Mouse (Mus musculus): ENCODE results near the gene Pi4k2a. TPM values are rescaled to one million over a fixed set of nuclear protein-coding genes. Genes with fewer than 3 reads are reported as not detected.
"Not testable (repeated sequence)": the region's sequence is repeated elsewhere in the genome, so short reads cannot be mapped to it uniquely, and the experiment has no call there.

Gene Pi4k2a
- polyA plus RNA-seq, 1 experiment from 2014 or later: 28.2 TPM

DNA sequence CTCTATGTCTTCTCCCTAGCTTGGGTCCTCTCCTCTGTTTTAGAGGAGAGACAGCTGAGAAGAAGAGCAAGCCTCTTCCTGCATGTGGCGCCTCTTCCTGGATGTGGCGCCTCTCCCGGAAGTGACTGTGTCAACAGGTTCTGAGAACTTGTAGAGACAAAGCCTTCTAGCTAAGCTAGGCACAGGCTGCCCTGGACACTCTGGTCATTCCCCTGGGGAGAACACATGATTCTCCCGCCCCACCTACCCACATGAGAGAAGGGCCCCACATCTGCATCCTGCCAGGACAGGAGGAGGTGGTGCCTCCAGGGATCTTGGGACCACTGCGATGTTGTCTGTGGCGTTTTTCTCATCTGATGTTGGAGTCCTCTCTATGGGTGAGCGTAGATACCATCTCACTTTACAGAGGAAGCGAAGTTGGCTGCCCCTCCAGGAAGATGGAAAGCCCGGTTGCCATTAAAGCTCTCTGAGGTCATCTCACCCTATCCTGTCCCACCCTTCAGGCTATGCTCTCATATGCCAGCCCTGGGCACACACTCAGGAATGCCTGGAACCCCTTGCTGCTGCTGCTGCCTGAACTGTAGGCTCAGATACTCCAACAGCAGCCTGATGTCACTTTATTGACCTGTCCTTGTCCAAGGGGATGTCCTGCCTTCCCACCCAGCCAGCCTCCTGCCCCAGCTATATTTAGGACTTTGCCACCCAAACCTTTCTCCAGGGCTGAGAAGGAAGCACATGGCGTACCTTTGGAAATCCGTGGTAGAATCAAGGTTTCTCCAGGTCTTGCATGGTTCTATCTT, 21.6 kb upstream of the Pi4k2a start:
- H3K4me3 ChIP-seq: no peak overlapping the region
- H3K9me3 ChIP-seq: no peaks in the 10 kb centered on the region
- WGBS: 85% methylated on average over 11 of the region's 11 CpGs
- no peak for DNase-seq (ENCODE audit: low spot score)
- H3K4me1 ChIP-seq (replicated peaks): 0 out of 2 replicates have a peak, but pooled peaks cover 7% of the 10 kb centered on the region
- H3K27ac ChIP-seq: no peak overlapping the region
- 0 out of 2 replicates have a peak, but pooled peaks cover 3% of the 10 kb centered on the region for H3K36me3 ChIP-seq
- H3K27me3 ChIP-seq (ENCODE audit: insufficient read depth, poor library complexity, severe bottlenecking): no peaks in the 10 kb centered on the region

DNA sequence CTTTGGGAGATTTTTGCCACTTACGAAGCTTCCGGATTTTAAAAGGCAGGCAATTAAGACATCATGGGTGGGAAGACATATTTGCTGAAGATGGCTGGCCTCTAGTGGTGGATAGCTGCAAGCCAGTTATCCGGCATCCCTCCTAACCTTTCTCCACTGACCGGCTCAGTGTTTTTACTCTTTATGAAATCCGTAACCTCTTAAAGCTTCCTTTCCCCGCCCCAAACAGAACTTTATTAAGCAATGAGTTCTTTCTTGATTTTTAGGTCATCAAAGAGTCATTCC, 21.1 kb upstream of the Pi4k2a start:
- no peak overlapping the region for H3K4me3 ChIP-seq
- 0 out of 2 replicates have a peak, but pooled peaks cover 7% of the 10 kb centered on the region for H3K4me1 ChIP-seq (replicated peaks)
- DNase-seq (ENCODE audit: low spot score): no peak
- no peak overlapping the region for H3K27ac ChIP-seq
- WGBS: 63% methylated on average over 6 of the region's 6 CpGs
- no peaks in the 10 kb centered on the region for H3K9me3 ChIP-seq
- H3K36me3 ChIP-seq: 0 out of 2 replicates have a peak, but pooled peaks cover 8% of the 10 kb centered on the region
- no peaks in the 10 kb centered on the region for H3K27me3 ChIP-seq (ENCODE audit: insufficient read depth, poor library complexity, severe bottlenecking)

DNA sequence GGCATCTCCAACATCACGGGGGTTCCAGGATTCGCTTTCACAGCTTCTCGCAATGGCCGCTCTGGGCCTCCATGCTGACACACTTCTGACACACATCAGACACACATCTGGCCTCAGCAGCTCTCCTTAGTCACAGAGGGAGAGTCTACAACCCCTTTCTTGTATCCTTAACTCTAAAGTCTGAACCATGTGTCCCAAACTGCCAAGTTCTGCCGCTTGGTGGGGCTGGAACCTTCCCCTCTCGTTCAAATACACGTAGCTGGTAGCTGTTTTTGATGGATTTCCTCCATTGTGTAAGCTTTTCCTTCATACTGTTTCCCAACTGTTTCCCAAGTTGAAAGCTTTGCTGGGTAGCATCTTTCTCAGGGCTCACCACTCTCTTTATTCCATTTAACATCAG, 19.0 kb upstream of the Pi4k2a start:
- WGBS: 75% methylated on average over 7 of the region's 7 CpGs
- no peaks in the 10 kb centered on the region for H3K27me3 ChIP-seq (ENCODE audit: insufficient read depth, poor library complexity, severe bottlenecking)
- no peak overlapping the region for H3K27ac ChIP-seq
- H3K4me3 ChIP-seq: no peak overlapping the region
- no peak for DNase-seq (ENCODE audit: low spot score)
- no peaks in the 10 kb centered on the region for H3K9me3 ChIP-seq
- H3K4me1 ChIP-seq (replicated peaks): 0 out of 2 replicates have a peak, but pooled peaks cover 7% of the 10 kb centered on the region
- H3K36me3 ChIP-seq: peaks cover 28% of the 10 kb centered on the region

DNA sequence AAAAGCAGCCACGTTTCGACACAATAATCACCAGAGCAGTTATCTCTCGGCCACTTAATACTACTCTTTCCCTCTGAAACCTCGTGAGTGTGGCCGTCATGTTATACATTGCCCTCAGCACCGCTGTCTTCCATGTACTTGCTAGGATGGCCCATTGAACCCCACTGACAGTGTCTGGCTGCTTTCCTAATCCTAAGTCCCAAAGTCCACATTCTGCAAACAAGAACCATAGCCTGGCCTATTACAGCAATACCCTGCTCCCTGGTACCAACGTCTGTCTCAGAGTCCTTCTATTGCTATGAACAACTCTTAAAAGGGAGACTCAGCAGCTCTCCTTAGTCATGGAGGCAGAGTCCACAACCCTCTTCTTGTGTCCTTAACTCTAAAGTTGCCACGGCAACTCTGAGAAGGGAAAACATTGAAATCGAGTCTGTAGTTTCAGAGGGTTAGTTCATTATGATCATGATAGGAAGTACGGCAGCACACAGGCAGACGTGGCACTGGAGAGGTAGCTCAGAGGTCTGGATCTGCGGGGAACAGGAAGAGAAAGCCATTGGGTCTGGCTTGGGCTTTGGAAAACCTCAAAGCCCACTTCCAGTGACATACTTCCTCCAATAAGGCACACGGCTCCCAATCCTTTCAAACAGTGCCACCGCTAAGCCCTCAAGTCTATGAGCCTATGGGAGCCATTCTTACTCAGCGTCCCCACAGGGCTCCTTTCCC, 18.2 kb upstream of the Pi4k2a start:
- 86% methylated on average over 15 of the region's 15 CpGs for WGBS
- Histone ChIP-seq H3K9me3 (no peaks in the 10 kb centered on the region), H3K36me3 (peaks cover 35% of the 10 kb centered on the region), H3K27me3 (ENCODE audit: insufficient read depth, poor library complexity, severe bottlenecking) (no peaks in the 10 kb centered on the region), H3K4me3 (no peak overlapping the region), H3K4me1 (replicated peaks) (0 out of 2 replicates have a peak, but pooled peaks cover 7% of the 10 kb centered on the region), H3K27ac (no peak overlapping the region)
- DNase-seq (ENCODE audit: low spot score): no peak

- no peak for DNase-seq (ENCODE audit: low spot score)
- H3K4me3 ChIP-seq: no peak overlapping the region
- H3K36me3 ChIP-seq: peaks cover 43% of the 10 kb centered on the region
- H3K27me3 ChIP-seq (ENCODE audit: insufficient read depth, poor library complexity, severe bottlenecking): no peaks in the 10 kb centered on the region
- H3K4me1 ChIP-seq (replicated peaks): 0 out of 2 replicates have a peak, but pooled peaks cover 7% of the 10 kb centered on the region
- H3K9me3 ChIP-seq: no peaks in the 10 kb centered on the region
- WGBS: 83% methylated on average over 7 of the region's 7 CpGs
- H3K27ac ChIP-seq: no peak overlapping the region
These were observed 17.5 kb upstream of the Pi4k2a start for GRCm38 (mm10) chr19:42072802-42073201.

GRCm38 (mm10) chr19:42075051-42075450, 15.2 kb upstream of the Pi4k2a start:
- Histone ChIP-seq H3K4me3 (no peak overlapping the region), H3K9me3 (no peaks in the 10 kb centered on the region), H3K4me1 (replicated peaks) (peaks cover 8% of the 10 kb centered on the region; the same call in 1 of the 2 replicates), H3K27me3 (ENCODE audit: insufficient read depth, poor library complexity, severe bottlenecking) (no peaks in the 10 kb centered on the region), H3K36me3 (peaks cover 53% of the 10 kb centered on the region), H3K27ac (no peak overlapping the region)
- DNase-seq (ENCODE audit: low spot score): no peak
- 90% methylated on average over 2 of the region's 2 CpGs for WGBS

- H3K4me1 ChIP-seq (replicated peaks): peaks cover 7% of the 10 kb centered on the region; the same call in 1 of the 2 replicates
- H3K9me3 ChIP-seq: no peaks in the 10 kb centered on the region
- peaks cover 53% of the 10 kb centered on the region for H3K36me3 ChIP-seq
- H3K27me3 ChIP-seq (ENCODE audit: insufficient read depth, poor library complexity, severe bottlenecking): no peaks in the 10 kb centered on the region
- DNase-seq (ENCODE audit: low spot score): no peak
- no peak overlapping the region for H3K27ac ChIP-seq
- no peak overlapping the region for H3K4me3 ChIP-seq
- 90% methylated on average over 16 of the region's 16 CpGs for WGBS
These were observed 14.3 kb upstream of the Pi4k2a start for GRCm38 (mm10) chr19:42075992-42076391.

GRCm38 (mm10) chr19:42078566-42078965, 11.7 kb upstream of the Pi4k2a start:
- WGBS: 95% methylated on average over 8 of the region's 8 CpGs
- no peaks in the 10 kb centered on the region for H3K9me3 ChIP-seq
- no peak for DNase-seq (ENCODE audit: low spot score)
- H3K4me3 ChIP-seq: no peak overlapping the region
- H3K4me1 ChIP-seq (replicated peaks): peaks cover 7% of the 10 kb centered on the region; the same call in 1 of the 2 replicates
- H3K27me3 ChIP-seq (ENCODE audit: insufficient read depth, poor library complexity, severe bottlenecking): no peaks in the 10 kb centered on the region
- H3K27ac ChIP-seq: no peak overlapping the region
- peaks cover 51% of the 10 kb centered on the region for H3K36me3 ChIP-seq

DNA sequence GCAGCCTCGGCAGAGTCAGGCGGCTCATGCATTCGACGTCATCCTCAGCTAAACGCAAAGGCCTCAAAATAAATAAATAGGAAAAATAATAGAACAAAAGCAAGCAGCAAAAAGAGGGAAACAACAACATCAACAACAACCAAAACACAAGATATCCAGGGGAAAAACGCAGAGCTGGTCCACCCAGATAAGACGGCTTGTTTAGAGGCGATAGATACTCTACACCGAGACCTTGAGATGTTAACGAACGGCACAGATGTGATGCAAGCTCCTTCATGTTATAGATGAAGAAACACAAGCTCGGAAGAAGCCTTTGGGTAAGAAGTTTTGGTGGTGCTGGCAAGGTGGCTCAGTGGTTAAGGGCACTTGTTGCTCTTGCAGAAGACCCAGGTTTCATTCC, 11.3 kb upstream of the Pi4k2a start:
- Histone ChIP-seq H3K9me3 (no peaks in the 10 kb centered on the region), H3K4me1 (replicated peaks) (peaks cover 7% of the 10 kb centered on the region; the same call in 1 of the 2 replicates), H3K27me3 (ENCODE audit: insufficient read depth, poor library complexity, severe bottlenecking) (no peaks in the 10 kb centered on the region), H3K27ac (no peak overlapping the region), H3K4me3 (no peak overlapping the region), H3K36me3 (peaks cover 47% of the 10 kb centered on the region)
- 96% methylated on average over 12 of the region's 12 CpGs for WGBS
- DNase-seq (ENCODE audit: low spot score): no peak

GRCm38 (mm10) chr19:42079950-42080349, 10.3 kb upstream of the Pi4k2a start:
- Histone ChIP-seq H3K27ac (no peak overlapping the region), H3K27me3 (ENCODE audit: insufficient read depth, poor library complexity, severe bottlenecking) (no peaks in the 10 kb centered on the region), H3K4me1 (replicated peaks) (peaks cover 7% of the 10 kb centered on the region; the same call in 1 of the 2 replicates), H3K4me3 (no peak overlapping the region), H3K36me3 (peaks cover 38% of the 10 kb centered on the region), H3K9me3 (no peaks in the 10 kb centered on the region)
- 82% methylated on average over 5 of the region's 5 CpGs for WGBS
- DNase-seq (ENCODE audit: low spot score): no peak

- Histone ChIP-seq H3K27ac (no peak overlapping the region), H3K36me3 (peaks cover 33% of the 10 kb centered on the region)
- 80% methylated on average over 11 of the region's 11 CpGs for WGBS
These were observed 9.8 kb upstream of the Pi4k2a start for GRCm38 (mm10) chr19:42080469-42080868.

GRCm38 (mm10) chr19:42081613-42082012, 8.7 kb upstream of the Pi4k2a start:
- not testable (repeated sequence) for DNase-seq (ENCODE audit: low spot score); H3K27ac ChIP-seq; H3K9me3 ChIP-seq; H3K4me3 ChIP-seq; H3K27me3 ChIP-seq (ENCODE audit: insufficient read depth, poor library complexity, severe bottlenecking)
- Histone ChIP-seq H3K36me3 (peaks cover 21% of the 10 kb centered on the region), H3K4me1 (replicated peaks) (peaks cover 18% of the 10 kb centered on the region)
- WGBS: 92% methylated on average over 5 of the region's 5 CpGs

More at GRCm38 (mm10) chr19:42080469-42080868, 9.8 kb upstream of the Pi4k2a start:
- no peaks in the 10 kb centered on the region for H3K27me3 ChIP-seq (ENCODE audit: insufficient read depth, poor library complexity, severe bottlenecking)
- no peak overlapping the region for H3K4me3 ChIP-seq
- H3K4me1 ChIP-seq (replicated peaks): peaks cover 10% of the 10 kb centered on the region
- H3K9me3 ChIP-seq: no peaks in the 10 kb centered on the region
- no peak for DNase-seq (ENCODE audit: low spot score)

GRCm38 (mm10) chr19:42085690-42086089, 4.6 kb upstream of the Pi4k2a start:
- Histone ChIP-seq H3K4me3 (peak overlapping the region; percentile 88), H3K27ac (peak overlapping the region; percentile 91), H3K4me1 (replicated peaks) (peaks cover 25% of the 10 kb centered on the region), H3K9me3 (no peaks in the 10 kb centered on the region), H3K27me3 (ENCODE audit: insufficient read depth, poor library complexity, severe bottlenecking) (no peaks in the 10 kb centered on the region), H3K36me3 (no peaks in the 10 kb centered on the region)
- no peak for DNase-seq (ENCODE audit: low spot score)
- WGBS: 7% methylated on average over 10 of the region's 10 CpGs

Data from hindbrain, embryonic 10.5 days (tissue).